Mouse (Mus musculus): ENCODE results near the gene Faiml.

- no peak for TF ChIP-seq TAL1 (IDR thresholded peaks at IDR 0.05; ENCODE audit: low read length)
- no peak for TF ChIP-seq GATA1 (IDR thresholded peaks at IDR 0.05; ENCODE audit: low read length)
Observed at GRCm38 (mm10) chr9:99243895-99244293, 6.9 kb upstream of the Faiml start.
